Comparison of ENCODE assay signal across 22 mouse cellular contexts in genomic region chr1:63239305-63239704, GRCm38 (mm10). TPM values are rescaled to one million over a fixed set of nuclear protein-coding genes. Genes with fewer than 3 reads are reported as not detected.
DNase-seq lines count a peak whose midpoint lies in the region; ATAC-seq and TF ChIP-seq lines count a peak whose summit lies in the region.
"Had no signal": no experiment of that assay in that cellular context is flagged by ENCODE, and none has a peak within 500 bp of the region (broad histone marks: within the 10 kb centered on the region; RNA-seq: fewer than 3 reads in every experiment).

No protein-coding gene starts in this region.

- no peak for ATAC-seq in limb, embryonic 12.5 days (ENCODE audit: insufficient number of reproducible peaks, insufficient read depth, low FRiP score, low TSS enrichment, low read depth)
- no peak for ATAC-seq in liver, embryonic 11.5 days (replicated peaks; ENCODE audit: low FRiP score)
- ATAC-seq: forebrain, embryonic 14.5 days; intestine, embryonic 15.5 days had no signal

- no peak overlapping the region for H3K4me2 ChIP-seq in limb, embryonic 12.5 days
- H3K4me2 ChIP-seq in liver, embryonic 11.5 days = no peak overlapping the region
- H3K4me2 ChIP-seq: embryonic facial prominence, embryonic 13.5 days; heart, embryonic 12.5 days; hindbrain, embryonic 14.5 days; intestine, embryonic 15.5 days had no signal

- no peaks in the 10 kb centered on the region for H3K9me3 ChIP-seq in limb, embryonic 12.5 days
- no peaks in the 10 kb centered on the region for H3K9me3 ChIP-seq in limb, embryonic 10.5 days (replicated peaks)
- no peaks in the 10 kb centered on the region for H3K9me3 ChIP-seq in liver, embryonic 11.5 days (ENCODE audit: control insufficient read depth, low read length)
- H3K9me3 ChIP-seq: embryonic facial prominence, embryonic 13.5 days; forebrain, embryonic 10.5 days; heart, embryonic 12.5 days; hindbrain, embryonic 10.5 days; intestine, embryonic 15.5 days had no signal

- intact Hi-C loops in gastrocnemius, adult 2 months (cut with DNase I) = loop anchor here (5.0 kb wide), 1 partner anchor 57 kb away; no protein-coding TSS in a partner anchor

- H3K27ac ChIP-seq in gastrocnemius, adult 2 months = peak overlapping the region; percentile 32; the same call in 1 of the 2 replicates
- H3K27ac ChIP-seq in limb, embryonic 12.5 days = 0 out of 2 replicates have a peak overlapping the region, but pooled peaks have one; percentile 17
- no peak overlapping the region for H3K27ac ChIP-seq in limb, embryonic 10.5 days
- no peak overlapping the region for H3K27ac ChIP-seq in liver, embryonic 11.5 days (ENCODE audit: low read depth, low read length)
- H3K27ac ChIP-seq: embryonic facial prominence, embryonic 13.5 days; forebrain, embryonic 10.5 days; heart, adult 2 months; hindbrain, embryonic 10.5 days; hindbrain, embryonic 14.5 days; intestine, embryonic 15.5 days had no signal

- 57% methylated on average over 4 of the region's 4 CpGs for WGBS in limb, embryonic 12.5 days
- whole genome bisulfite sequencing in limb, embryonic 10.5 days = 60% methylated on average over 4 of the region's 4 CpGs
- 55% methylated on average over 4 of the region's 4 CpGs for WGBS in liver, embryonic 11.5 days

- H3K27me3 ChIP-seq in limb, embryonic 12.5 days = peaks cover 9% of the 10 kb centered on the region; the same call in 1 of the 2 replicates
- H3K27me3 ChIP-seq in limb, embryonic 10.5 days (ENCODE audit: low read depth, poor library complexity, severe bottlenecking) = peaks cover 19% of the 10 kb centered on the region; the same call in 1 of the 2 replicates
- H3K27me3 ChIP-seq in liver, embryonic 11.5 days (replicated peaks; ENCODE audit: control insufficient read depth, insufficient read depth, low read length) = peaks cover 3% of the 10 kb centered on the region

- no peak overlapping the region for H3K4me3 ChIP-seq in gastrocnemius, adult 2 months
- H3K4me3 ChIP-seq in limb, embryonic 12.5 days (replicated peaks) = no peak overlapping the region
- no peak overlapping the region for H3K4me3 ChIP-seq in limb, embryonic 10.5 days
- H3K4me3 ChIP-seq in liver, embryonic 11.5 days (ENCODE audit: low read depth, low read length) = no peak overlapping the region
- H3K4me3 ChIP-seq: embryonic facial prominence, embryonic 13.5 days; erythroblast, embryonic 14.5 days; forebrain, embryonic 10.5 days; heart, adult 2 months; heart, embryonic 12.5 days; hindbrain, embryonic 10.5 days; intestine, embryonic 15.5 days had no signal

- no peak overlapping the region for H3K9ac ChIP-seq in limb, embryonic 12.5 days (replicated peaks)
- H3K9ac ChIP-seq in liver, embryonic 11.5 days (ENCODE audit: low read depth, low read length) = no peak overlapping the region
- H3K9ac ChIP-seq: embryonic facial prominence, embryonic 13.5 days; heart, embryonic 12.5 days; hindbrain, embryonic 14.5 days; intestine, embryonic 15.5 days had no signal

- no peaks in the 10 kb centered on the region for H3K36me3 ChIP-seq in limb, embryonic 12.5 days
- no peaks in the 10 kb centered on the region for H3K36me3 ChIP-seq in limb, embryonic 10.5 days
- H3K36me3 ChIP-seq in liver, embryonic 11.5 days (ENCODE audit: control insufficient read depth, insufficient read depth, low read length) = no peaks in the 10 kb centered on the region
- H3K36me3 ChIP-seq: embryonic facial prominence, embryonic 13.5 days; forebrain, embryonic 10.5 days; heart, embryonic 12.5 days; hindbrain, embryonic 10.5 days; intestine, embryonic 15.5 days had no signal

- no peak for TF ChIP-seq CTCF in gastrocnemius, adult 2 months (IDR thresholded peaks at IDR 0.05)

- peaks cover 4% of the 10 kb centered on the region; the same call in 1 of the 2 replicates for H3K4me1 ChIP-seq in limb, embryonic 12.5 days (replicated peaks)
- H3K4me1 ChIP-seq in limb, embryonic 10.5 days = peaks cover 8% of the 10 kb centered on the region
- no peaks in the 10 kb centered on the region; the same call in 1 of the 2 replicates for H3K4me1 ChIP-seq in liver, embryonic 11.5 days (replicated peaks; ENCODE audit: control insufficient read depth, insufficient read depth, low read length)
- H3K4me1 ChIP-seq: embryonic facial prominence, embryonic 13.5 days; intestine, embryonic 15.5 days had no signal

- no peak for DNase-seq in gastrocnemius, adult 2 months
- no peak for DNase-seq in gastrocnemius, postnatal 25 days
- DNase-seq in limb, embryonic 10.5 days (ENCODE audit: low spot score) = no peak
- peak; percentile 70 for DNase-seq in ZHBTc4 (ENCODE audit: low read depth, low spot score)
- no peak for DNase-seq in liver, embryonic 11.5 days (ENCODE audit: low spot score)
- DNase-seq in layer of hippocampus, postnatal 14 days (ENCODE audit: low spot score in 2 of 2) = no peak
- DNase-seq: adrenal gland, postnatal 10 days; cerebellum, adult 11-12 months; cerebellum, adult 9-10 months; cerebellum, postnatal 25 days; heart, adult 2 months; heart, postnatal 10 days had no signal

RNA-seq across cellular contexts. Expression of gene Gpr1, which starts 25.0 kb away (rescaled TPM):
- total RNA-seq in gastrocnemius, adult 2 months (2021) = under 1 TPM; 0.56 to 0.64 TPM
- total RNA-seq in gastrocnemius, postnatal 25 days (2021) = under 1 TPM; 0.18 to 0.99 TPM
- polyA plus RNA-seq in limb, embryonic 12.5 days (2016; fragmentation: Nextera tagmentation; extraction: Ambion mirVana) = 0.20 TPM in 1 of 2 replicates, not detected in the other
- 0.08 and 0.15 TPM in 2 replicates for polyA plus RNA-seq in limb, embryonic 10.5 days (2016; fragmentation: Nextera tagmentation; extraction: Ambion mirVana)
- polyA plus RNA-seq in liver, embryonic 11.5 days (2014; fragmentation: Nextera tagmentation; extraction: Ambion mirVana) = 0.09 and 0.14 TPM in 2 replicates
- under 1 TPM; 0.19 to 0.28 TPM for total RNA-seq in layer of hippocampus, postnatal 14 days (2021)
- polyA plus RNA-seq: C2C12; embryonic facial prominence, embryonic 13.5 days; erythroblast, embryonic 14.5 days had no signal

RNA-seq across cellular contexts. Expression of gene Zdbf2, which starts 33.8 kb away (rescaled TPM):
- 1 to 10 TPM; 1.0 TPM for total RNA-seq in gastrocnemius, adult 2 months (2021)
- 1 to 10 TPM; 2.9 to 3.8 TPM for total RNA-seq in gastrocnemius, postnatal 25 days (2021)
- polyA plus RNA-seq in limb, embryonic 12.5 days (2016; fragmentation: Nextera tagmentation; extraction: Ambion mirVana) = 14.0 and 15.4 TPM in 2 replicates
- polyA plus RNA-seq in limb, embryonic 10.5 days (2016; fragmentation: Nextera tagmentation; extraction: Ambion mirVana) = 10.9 and 12.8 TPM in 2 replicates
- polyA plus RNA-seq in liver, embryonic 11.5 days (2014; fragmentation: Nextera tagmentation; extraction: Ambion mirVana) = 3.8 TPM in 2 replicates
- total RNA-seq in layer of hippocampus, postnatal 14 days (2021) = 10 to 100 TPM; 20.9 to 21.3 TPM
- polyA plus RNA-seq: C2C12 had no signal

Comparison
In these comparisons a context has a peak if more than half of its experiments do, and no peak if none do; other contexts are left out.
1. H3K27ac ChIP-seq: peak in gastrocnemius, adult 2 months (single experiment) and limb, embryonic 12.5 days (single experiment); none in limb, embryonic 10.5 days (single experiment) and liver, embryonic 11.5 days (single experiment).
2. RNA of gene Zdbf2, which starts 33.8 kb away (total RNA-seq): 20.9 to 21.3 TPM in layer of hippocampus, postnatal 14 days; 2.9 to 3.8 TPM in gastrocnemius, postnatal 25 days and 1.0 TPM in gastrocnemius, adult 2 months; every median in the first group is over 4 times any median in the second.